Mouse (Mus musculus) testis, adult 2 months (tissue): ENCODE measurements at regions not wholly inside any gene's neighbourhood (a gene's known extent, or its start where the extent isn't known, plus 50 kb on each side); places are given as distances from the start of the nearest gene placed in this dataset.

Experiments used
- CTCF ChIP-seq: fragments of 200-500 bp; IDR thresholded peaks from 2 replicates; pipeline ENCODE4 v1.5.1; 2012; ENCODE audit warnings: low read depth, mild to moderate bottlenecking, inconsistent platforms, low read length, moderate library complexity; ENCODE audit not compliant: control insufficient read depth, insufficient read depth, insufficient replicate concordance
- POLR2A ChIP-seq: fragments of 200-500 bp; IDR thresholded peaks from 2 replicates; pipeline ENCODE4 v1.6.1; 2012; ENCODE audit warnings: low read depth, mild to moderate bottlenecking, inconsistent platforms, low read length, moderate library complexity; ENCODE audit not compliant: control insufficient read depth

- TF ChIP-seq CTCF (no peak), POLR2A (no peak)
These were observed 77.7 kb downstream of the Aldh8a1 start for GRCm38 (mm10) chr10:21454757-21455156.
